Mouse (Mus musculus): ENCODE measurements around the gene Gm44511.
"Not testable (repeated sequence)": the region's sequence is repeated elsewhere in the genome, so short reads cannot be mapped to it uniquely, and the experiment has no call there.

Gene Gm44511

GRCm38 (mm10) chr6:128797936-128798771 is 28.0 kb downstream of the Gm44511 start:
- DNase-seq, result peak; percentile 27

DNA sequence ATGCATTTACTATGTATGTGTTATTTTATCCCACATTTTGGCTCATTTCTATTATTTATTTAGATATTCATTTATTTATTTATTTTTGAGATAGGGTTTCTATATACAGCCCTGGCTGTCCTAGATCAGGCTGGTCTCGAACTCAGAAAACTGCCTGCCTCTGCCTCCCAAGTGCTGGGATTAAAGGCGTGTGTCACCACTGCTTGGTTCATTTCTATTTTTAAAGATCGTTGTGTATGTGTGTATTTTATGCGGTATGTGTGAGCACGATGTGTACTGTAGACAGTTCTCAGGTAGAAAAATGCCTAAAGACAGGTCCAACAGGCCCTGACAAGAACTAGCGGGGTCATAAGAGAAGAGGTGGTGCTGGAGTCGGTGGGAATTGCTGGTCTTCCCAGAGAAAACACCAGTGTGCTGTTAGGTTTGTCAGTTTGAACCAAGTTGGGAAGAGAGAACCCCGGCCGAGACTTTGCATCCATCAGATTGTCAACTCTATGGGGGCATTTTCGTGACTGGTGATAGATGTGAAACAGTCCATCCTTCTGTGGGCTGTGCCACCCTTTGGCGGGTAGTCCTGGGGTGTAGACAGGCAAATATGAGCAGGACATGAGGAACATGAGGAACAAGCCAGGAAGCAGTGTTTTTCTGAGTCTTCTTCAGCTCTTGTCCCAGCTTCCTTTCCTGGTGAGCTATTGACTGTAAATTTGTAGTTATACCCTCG is 28.8 kb downstream of the Gm44511 start:
- peak; percentile 11 for DNase-seq

- no peak for DNase-seq
Measured at GRCm38 (mm10) chr6:128796321-128796955, 29.7 kb downstream of the Gm44511 start.

DNA sequence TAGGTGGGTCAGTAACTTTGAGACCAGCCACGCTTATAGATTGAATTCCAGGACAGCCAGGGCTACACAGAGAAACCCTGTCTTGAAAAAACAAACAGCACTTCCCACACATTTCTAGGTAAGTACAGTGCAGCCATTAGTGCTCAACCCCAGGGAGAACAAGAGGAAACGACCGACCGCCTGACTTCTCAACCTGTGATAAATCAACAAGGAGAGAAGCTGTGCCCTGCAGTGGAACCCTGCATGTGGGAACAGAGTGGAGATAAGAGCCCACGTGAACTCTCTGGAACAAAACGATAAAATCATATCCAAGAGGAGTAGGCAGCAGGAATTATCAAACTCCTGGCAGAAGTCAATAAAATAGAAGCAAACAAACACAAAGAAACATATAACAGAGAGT is 32.4 kb downstream of the Gm44511 start:
- no peak for DNase-seq

DNA sequence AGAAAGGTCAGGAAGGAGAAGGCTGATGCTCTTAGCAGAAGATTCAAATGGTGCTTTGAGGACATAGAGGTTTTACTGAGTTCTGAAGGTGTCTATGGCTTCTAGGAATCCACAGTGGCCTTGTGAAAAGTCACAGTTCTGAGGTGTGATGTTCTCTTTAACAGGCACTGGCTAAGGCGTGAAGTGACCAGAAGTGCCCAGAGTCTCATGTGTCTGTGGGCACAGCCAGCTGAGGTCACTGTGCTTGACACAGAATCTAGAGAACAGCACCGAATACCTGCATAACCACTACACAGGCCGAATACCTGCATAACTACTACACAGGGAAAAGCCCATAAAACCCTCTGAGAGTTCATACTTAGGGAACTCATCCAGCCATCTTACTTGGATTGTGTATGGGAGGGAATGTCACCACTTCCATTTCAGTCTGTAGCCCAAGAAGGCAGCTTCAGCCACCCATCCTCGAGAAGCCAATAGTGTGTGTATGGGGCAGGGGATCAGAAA is 35.6 kb downstream of the Gm44511 start:
- DNase-seq, result not testable (repeated sequence)

DNA sequence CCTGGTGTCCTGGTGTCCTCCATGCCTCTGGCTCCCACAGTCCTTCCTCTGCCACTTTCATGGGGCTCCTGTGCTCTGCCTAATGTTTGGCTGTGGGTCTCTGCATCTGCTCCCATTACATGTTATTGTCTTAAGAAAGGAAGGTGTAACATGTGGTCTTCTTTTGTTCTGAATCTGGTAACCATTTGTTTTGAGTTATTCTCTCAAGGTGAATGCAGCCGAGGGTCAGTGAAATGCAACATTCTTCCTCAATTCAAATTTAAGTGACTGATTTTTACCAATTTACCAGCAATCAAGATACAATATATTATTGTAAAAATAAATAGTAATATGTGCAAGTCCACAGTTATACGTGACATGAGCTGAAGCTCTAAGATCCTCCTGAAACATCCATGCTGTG is 37.0 kb downstream of the Gm44511 start, which contains the start of gene Klrb1c:
Gene Klrb1c (minus strand): TSS at position 101 of the 400 bp plus-strand sequence.
- DNase-seq, result no peak

GRCm38 (mm10) chr6:128788517-128788916 is 37.6 kb downstream of the Gm44511 start:
- no peak for DNase-seq

DNA sequence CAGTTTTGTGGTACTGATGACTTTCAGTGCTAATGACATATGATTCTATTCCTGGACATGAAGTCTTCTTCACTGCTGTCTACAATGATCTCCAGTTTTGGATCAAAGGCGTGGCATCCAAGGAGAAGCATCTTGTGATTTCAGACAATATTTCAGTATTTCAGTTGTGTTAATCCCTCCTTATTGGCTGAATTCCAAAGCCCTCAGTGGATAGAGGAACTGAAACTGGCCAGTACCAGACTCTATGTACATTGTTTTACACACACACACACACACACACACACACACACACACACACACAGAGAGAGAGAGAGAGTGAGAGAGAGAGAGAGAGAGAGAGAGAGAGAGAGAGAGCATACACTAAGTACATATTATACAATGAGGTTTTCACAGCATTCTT is 39.7 kb downstream of the Gm44511 start:
- DNase-seq, result not testable (repeated sequence)

DNA sequence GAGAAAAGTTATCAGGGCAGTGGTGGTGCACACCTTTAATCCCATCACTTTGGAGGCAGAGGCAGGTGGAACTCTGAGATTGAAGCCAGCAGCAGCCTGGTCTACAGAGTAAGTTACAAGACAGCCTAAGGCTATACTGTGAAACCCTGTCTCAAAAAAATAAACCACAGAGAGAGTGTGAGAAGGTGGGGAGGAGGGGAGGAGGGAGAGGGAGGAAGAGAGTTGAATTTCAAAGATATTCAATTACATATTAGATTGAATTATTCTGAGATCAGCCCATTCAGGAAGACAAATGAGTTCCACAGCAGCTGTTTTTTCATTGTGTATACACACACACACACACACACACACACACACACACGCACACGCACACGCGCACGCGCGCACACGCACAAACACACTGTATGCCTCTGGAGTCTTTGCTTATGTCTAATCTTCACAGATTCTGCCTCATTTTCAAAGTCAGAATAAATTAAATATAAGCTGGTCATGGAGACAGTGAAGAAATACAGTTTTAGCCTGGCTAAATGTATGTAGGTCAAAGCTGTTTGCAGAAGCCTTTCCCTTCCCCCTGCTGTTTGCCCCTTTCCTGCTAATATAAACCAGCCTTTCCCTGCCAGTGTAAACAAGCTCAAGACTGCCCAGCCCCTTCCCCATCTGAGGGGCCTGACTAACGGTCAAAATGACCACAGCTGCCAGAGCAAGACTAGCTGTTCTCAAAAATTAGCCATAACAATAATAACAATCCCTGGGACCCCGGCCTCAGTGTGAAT is 56.4 kb downstream of the Gm44511 start:
- no peak for DNase-seq

DNA sequence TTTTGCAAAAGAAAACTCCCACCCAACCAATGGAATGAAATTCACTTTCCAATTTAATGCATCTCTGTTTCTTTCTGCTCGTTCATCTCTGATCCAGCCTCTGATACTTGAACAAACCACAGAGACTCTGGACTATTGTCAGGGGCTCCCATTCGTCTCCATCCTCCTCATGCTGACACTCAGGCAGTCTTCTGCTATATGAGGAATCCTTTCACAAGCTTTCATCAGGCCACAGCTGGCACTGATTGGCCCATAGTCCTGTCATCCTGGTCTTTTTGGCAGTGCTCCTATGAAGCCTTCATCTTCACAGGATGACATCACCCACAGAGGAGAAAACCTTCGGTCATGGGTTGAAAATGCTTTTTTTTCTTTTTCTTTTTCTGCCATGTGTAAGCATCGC is 58.1 kb downstream of the Gm44511 start:
- DNase-seq, result no peak

- peak; percentile 32 for DNase-seq
Measured at GRCm38 (mm10) chr6:128766486-128767254, 59.4 kb downstream of the Gm44511 start.

GRCm38 (mm10) chr6:128765211-128765610 is 60.9 kb downstream of the Gm44511 start:
- DNase-seq, result peak; percentile 4

DNA sequence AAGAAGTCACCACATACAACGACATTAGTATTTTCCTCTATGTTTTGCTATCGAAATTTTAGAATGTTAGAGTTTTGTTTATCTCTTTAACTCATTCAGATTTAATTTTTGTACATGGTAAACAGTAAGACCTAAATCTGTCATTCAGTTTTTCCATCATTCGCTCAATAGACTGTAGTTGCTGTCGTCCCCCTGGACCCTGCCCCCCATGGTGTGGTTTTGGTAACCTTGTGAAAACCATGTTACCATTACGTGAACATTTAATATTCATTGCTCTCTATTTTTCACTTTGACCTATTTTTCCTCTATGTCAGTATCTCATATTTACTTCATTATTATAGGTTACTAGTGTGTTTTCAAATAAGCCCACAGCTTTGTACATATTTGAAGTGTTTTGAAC is 61.5 kb downstream of the Gm44511 start:
- no peak for DNase-seq

DNA sequence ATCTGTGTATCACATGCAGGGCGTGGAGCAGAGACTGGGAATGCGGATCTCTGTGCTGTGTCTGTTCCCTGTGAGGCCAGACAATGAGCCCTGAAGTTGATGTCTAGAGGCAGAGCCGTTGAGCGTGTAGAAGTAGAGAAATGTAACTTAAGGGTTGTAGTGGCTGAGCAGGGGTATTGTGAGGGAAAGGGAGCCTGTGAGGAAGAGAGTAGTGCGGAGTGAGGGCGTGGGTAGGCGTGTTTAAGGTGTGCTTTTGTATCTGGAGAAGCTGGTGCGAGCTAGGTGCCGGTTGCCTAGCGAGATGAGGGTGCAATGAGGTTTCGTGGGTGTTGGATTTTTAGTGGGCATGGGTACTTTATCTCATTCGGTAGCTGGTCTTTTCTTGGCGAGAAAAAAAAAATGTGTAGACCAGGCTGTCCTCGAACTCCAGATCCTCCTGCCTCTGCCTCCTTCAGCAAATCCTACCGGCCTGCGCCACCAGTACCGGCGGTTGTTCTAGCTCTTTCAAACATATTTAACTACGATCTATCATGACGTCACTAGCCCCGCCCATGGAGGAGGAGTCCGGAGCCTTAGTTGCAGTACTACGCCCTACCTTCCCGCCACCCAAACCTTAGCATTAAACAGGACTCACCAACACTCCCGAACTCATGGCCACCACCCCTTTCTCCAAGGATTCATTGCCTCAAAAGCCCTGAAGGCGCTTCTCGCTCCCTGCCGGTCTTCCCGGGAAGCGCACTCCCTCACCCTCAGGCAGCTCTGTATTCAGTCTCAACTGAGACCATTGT is 62.2 kb downstream of the Gm44511 start:
- DNase-seq, result peak; percentile 97

DNA sequence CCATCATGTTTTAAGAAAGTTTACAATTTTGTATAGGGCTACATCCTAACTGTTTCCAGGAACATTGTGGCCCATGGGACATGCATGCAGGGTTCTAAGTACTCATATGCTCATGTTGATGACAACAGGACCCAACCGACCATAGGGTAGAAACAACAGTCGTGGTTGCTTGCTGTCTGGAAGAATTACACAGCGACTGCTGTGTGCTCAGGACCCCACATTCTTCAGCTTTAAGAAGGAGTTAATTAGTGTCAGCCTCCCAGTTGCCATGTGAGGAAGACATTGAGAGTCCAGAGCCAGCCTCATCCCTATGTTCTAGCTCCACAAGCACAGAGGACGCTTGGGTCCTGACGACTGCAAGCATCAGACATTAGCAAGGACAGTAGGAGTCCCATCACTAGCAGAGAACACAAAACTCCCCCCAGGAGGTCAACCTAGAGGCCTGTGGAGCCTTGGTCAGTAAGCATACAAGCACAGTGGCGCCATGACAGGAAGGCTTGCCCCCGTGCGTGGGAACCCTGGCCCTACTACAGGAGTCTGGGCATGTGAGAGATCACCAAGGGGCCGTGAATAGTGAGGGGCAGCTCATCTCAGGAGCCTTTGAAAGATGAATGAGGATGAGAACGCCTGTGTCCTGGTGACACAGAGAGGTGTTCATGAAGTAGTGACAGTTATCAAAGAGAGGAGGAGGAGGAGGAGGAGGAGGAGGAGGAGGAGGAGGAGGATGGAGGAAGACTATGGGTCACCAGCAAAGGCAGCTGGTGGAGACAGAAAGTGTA is 63.0 kb downstream of the Gm44511 start:
- peak; percentile 35 for DNase-seq

GRCm38 (mm10) chr6:128761144-128761540 is 65.0 kb downstream of the Gm44511 start:
- no peak for DNase-seq

DNA sequence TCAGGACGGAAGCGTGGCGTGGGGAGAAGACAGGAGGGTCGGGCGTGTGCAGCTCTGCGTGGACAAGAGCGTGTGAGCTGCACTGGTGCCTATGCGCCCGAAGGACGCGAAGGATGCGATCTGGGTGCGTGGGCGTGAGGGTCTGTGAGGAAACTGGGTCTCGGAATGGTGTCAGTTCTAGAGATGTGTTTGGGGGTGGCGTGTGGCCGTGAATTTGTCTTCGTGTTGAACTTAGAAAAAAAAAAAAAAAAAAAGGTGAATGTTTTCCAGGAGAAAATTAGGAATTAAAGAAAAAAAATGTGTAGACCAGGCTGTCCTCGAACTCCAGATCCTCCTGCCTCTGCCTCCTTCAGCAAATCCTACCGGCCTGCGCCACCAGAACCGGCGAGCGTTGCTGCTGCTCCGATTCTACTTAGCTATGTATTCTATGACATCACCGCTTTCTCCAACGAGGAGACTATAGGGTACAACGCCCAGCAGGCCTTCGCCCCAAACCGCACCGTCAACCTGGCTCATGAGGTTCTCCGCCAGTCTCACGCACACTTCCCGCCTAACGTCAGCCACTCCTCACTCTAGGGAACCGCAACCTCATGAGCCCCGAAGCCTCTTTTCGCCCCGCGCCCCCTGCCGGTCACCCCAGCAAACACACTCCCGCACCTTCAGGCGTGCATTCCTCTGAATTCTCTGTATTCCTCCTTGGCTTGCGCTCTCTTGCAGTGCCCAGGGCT is 65.5 kb downstream of the Gm44511 start:
- peak; percentile 91 for DNase-seq

- DNase-seq, result peak; percentile 92
Measured at GRCm38 (mm10) chr6:128760016-128760415, 66.1 kb downstream of the Gm44511 start.

DNA sequence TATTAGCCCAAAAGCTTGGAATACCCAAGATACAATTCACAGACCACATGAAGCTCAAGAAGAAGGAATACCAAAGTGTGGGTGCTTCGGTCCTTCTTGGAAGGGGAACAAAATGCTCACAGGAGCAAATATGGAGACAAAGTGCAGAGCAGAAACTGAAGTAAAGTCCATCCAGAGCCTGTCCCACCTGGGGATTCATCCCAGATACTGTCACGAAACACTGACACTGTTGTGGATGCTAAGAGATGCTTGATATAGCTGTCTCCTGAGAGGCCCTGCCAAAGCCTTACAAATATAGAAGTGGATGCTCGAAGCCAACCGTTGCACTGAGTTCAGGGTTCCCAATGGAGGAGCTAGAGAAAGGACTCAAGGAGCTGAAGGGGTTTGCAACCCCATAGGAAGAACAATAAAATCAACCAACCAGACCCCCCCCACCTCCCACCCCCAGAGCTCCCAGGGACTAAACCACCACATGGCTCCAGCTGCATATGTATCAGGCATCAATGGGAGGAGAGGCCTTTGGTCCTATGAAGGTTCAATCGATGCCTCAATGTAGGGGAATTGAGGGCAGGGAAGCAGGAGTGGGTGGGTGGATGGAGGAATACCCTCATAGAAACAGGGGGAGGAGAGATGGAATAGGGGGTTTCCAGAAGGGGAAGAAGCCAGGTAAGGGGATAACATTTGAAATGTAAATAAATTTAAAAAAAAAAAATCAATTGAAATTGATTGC is 66.7 kb downstream of the Gm44511 start:
- DNase-seq, result peak; percentile 18
